Mouse (Mus musculus) hindlimb bud, embryonic 11.5 days (tissue): ENCODE data around the gene Cyp2c67.
"Not testable (repeated sequence)": the region's sequence is repeated elsewhere in the genome, so short reads cannot be mapped to it uniquely, and the experiment has no call there.

ENCODE experiments used
- DNase-seq: peaks from one replicate; pipeline ENCODE4 v3.0.0-alpha.2; 2012; ENCODE audit warnings: low read depth, low spot score; ENCODE audit errors: extremely low spot score

Gene Cyp2c67

GRCm38 (mm10) chr19:39648938-39649337 lies at the start of gene Cyp2c67:
Gene Cyp2c67 (minus strand): TSS chr19:39649051.
- DNase-seq: no peak

- not testable (repeated sequence) for DNase-seq
Observed at GRCm38 (mm10) chr19:39665650-39666049, 16.8 kb upstream of the Cyp2c67 start.

- DNase-seq: no peak
Observed at GRCm38 (mm10) chr19:39652381-39652780, 3.5 kb upstream of the Cyp2c67 start.

GRCm38 (mm10) chr19:39647519-39647918 lies 1.3 kb downstream of the Cyp2c67 start:
- DNase-seq: no peak

GRCm38 (mm10) chr19:39644551-39644950 lies 4.3 kb downstream of the Cyp2c67 start:
- not testable (repeated sequence) for DNase-seq
